17 mouse cellular contexts compared by ENCODE assay signal in genomic region chr19:15910488-15910887, GRCm38 (mm10). TPM values are rescaled to one million over a fixed set of nuclear protein-coding genes. Genes with fewer than 3 reads are reported as not detected.
DNase-seq lines count a peak whose midpoint lies in the region; ATAC-seq and TF ChIP-seq lines count a peak whose summit lies in the region.
"Had no signal": no experiment of that assay in that cellular context is flagged by ENCODE, and none has a peak within 500 bp of the region (broad histone marks: within the 10 kb centered on the region; RNA-seq: fewer than 3 reads in every experiment).

No protein-coding gene starts in this region.

- peak; percentile 74 for ATAC-seq in heart, embryonic 16.5 days (replicated peaks; ENCODE audit: extremely low read depth, insufficient read depth, low FRiP score)
- peak; percentile 56 for ATAC-seq in liver, postnatal 0 days
- ATAC-seq in liver, embryonic 12.5 days: no peak
- peak; percentile 37; the same call in 1 of the 2 replicates for ATAC-seq in common myeloid progenitor, adult 5-6 weeks (replicated peaks; ENCODE audit: low read depth, poor library complexity, severe bottlenecking)
- ATAC-seq: forebrain, embryonic 16.5 days; hindbrain, postnatal 0 days had no signal

- peak overlapping the region; percentile 51; the same call in 1 of the 2 replicates for H3K27ac ChIP-seq in heart, embryonic 16.5 days (ENCODE audit: low read length)
- H3K27ac ChIP-seq in liver, postnatal 0 days (ENCODE audit: low read depth): no peak overlapping the region
- H3K27ac ChIP-seq in liver, embryonic 12.5 days: no peak overlapping the region
- H3K27ac ChIP-seq: embryonic facial prominence, embryonic 12.5 days; forebrain, embryonic 12.5 days; hindbrain, embryonic 13.5 days; hindbrain, postnatal 0 days had no signal

- no peak overlapping the region for H3K4me3 ChIP-seq in heart, embryonic 16.5 days (ENCODE audit: low read length)
- H3K4me3 ChIP-seq in liver, postnatal 0 days (ENCODE audit: low read depth, low read length): no peak overlapping the region
- no peak overlapping the region for H3K4me3 ChIP-seq in liver, embryonic 12.5 days
- H3K4me3 ChIP-seq: embryonic facial prominence, embryonic 12.5 days; forebrain, embryonic 12.5 days; heart, embryonic 13.5 days; hindbrain, embryonic 13.5 days had no signal

- no peak for DNase-seq in heart, postnatal 25 days (ENCODE audit: low spot score)
- no peak for DNase-seq in liver, postnatal 0 days
- DNase-seq in right cerebral cortex, postnatal 4 days: no peak
- DNase-seq in testis, postnatal 10 days (ENCODE audit: low spot score): no peak
- DNase-seq: adrenal gland, adult 8-10 months; cerebellum, adult 2 months; gastrocnemius, postnatal 14 days had no signal

- no peak for TF ChIP-seq EP300 in liver, postnatal 0 days (IDR thresholded peaks at IDR 0.05; ENCODE audit: low read depth)

- intact Hi-C loops in heart, postnatal 25 days (cut with DNase I): no loop called here

- no peaks in the 10 kb centered on the region for H3K27me3 ChIP-seq in heart, embryonic 16.5 days (ENCODE audit: control insufficient read depth, insufficient read depth, low read length)
- no peaks in the 10 kb centered on the region for H3K27me3 ChIP-seq in liver, postnatal 0 days (ENCODE audit: insufficient read depth, low read length)
- no peaks in the 10 kb centered on the region for H3K27me3 ChIP-seq in liver, embryonic 12.5 days (replicated peaks)
- H3K27me3 ChIP-seq: CH12.LX; embryonic facial prominence, embryonic 12.5 days; forebrain, embryonic 12.5 days; heart, embryonic 13.5 days; hindbrain, embryonic 13.5 days had no signal

- peaks cover 24% of the 10 kb centered on the region; the same call in 1 of the 2 replicates for H3K36me3 ChIP-seq in heart, embryonic 16.5 days (ENCODE audit: control insufficient read depth, insufficient read depth)
- peaks cover 49% of the 10 kb centered on the region for H3K36me3 ChIP-seq in liver, postnatal 0 days (replicated peaks; ENCODE audit: insufficient read depth, low read length)
- H3K36me3 ChIP-seq in liver, embryonic 12.5 days: peaks cover 99% of the 10 kb centered on the region

- H3K4me1 ChIP-seq in heart, embryonic 16.5 days (ENCODE audit: control insufficient read depth, insufficient read depth, low read length): peaks cover 16% of the 10 kb centered on the region
- peaks cover 7% of the 10 kb centered on the region for H3K4me1 ChIP-seq in liver, postnatal 0 days (ENCODE audit: insufficient read depth)
- 0 out of 2 replicates have a peak, but pooled peaks cover 8% of the 10 kb centered on the region for H3K4me1 ChIP-seq in liver, embryonic 12.5 days
- H3K4me1 ChIP-seq: embryonic facial prominence, embryonic 12.5 days; forebrain, embryonic 12.5 days; hindbrain, embryonic 13.5 days had no signal

- H3K9me3 ChIP-seq in heart, embryonic 16.5 days (replicated peaks; ENCODE audit: control insufficient read depth, low read length): no peaks in the 10 kb centered on the region
- no peaks in the 10 kb centered on the region for H3K9me3 ChIP-seq in liver, postnatal 0 days (ENCODE audit: low read length)
- no peaks in the 10 kb centered on the region for H3K9me3 ChIP-seq in liver, embryonic 12.5 days (replicated peaks)
- H3K9me3 ChIP-seq: embryonic facial prominence, embryonic 12.5 days; forebrain, embryonic 12.5 days; heart, embryonic 13.5 days; hindbrain, embryonic 13.5 days had no signal

- H3K4me2 ChIP-seq in heart, embryonic 16.5 days (ENCODE audit: low read depth, low read length): no peak overlapping the region
- no peak overlapping the region for H3K4me2 ChIP-seq in liver, postnatal 0 days (ENCODE audit: low read depth, low read length)
- no peak overlapping the region for H3K4me2 ChIP-seq in liver, embryonic 12.5 days
- H3K4me2 ChIP-seq: embryonic facial prominence, embryonic 12.5 days; forebrain, embryonic 12.5 days; heart, embryonic 13.5 days; hindbrain, embryonic 13.5 days had no signal

- TF ChIP-seq CTCF in liver, postnatal 0 days (IDR thresholded peaks at IDR 0.05; ENCODE audit: low read depth): no peak

- no peak overlapping the region for H3K9ac ChIP-seq in heart, embryonic 16.5 days (ENCODE audit: low read length)
- no peak overlapping the region for H3K9ac ChIP-seq in liver, postnatal 0 days (replicated peaks)
- no peak overlapping the region for H3K9ac ChIP-seq in liver, embryonic 12.5 days
- H3K9ac ChIP-seq: embryonic facial prominence, embryonic 12.5 days; forebrain, embryonic 12.5 days; heart, embryonic 13.5 days; hindbrain, embryonic 13.5 days had no signal

- 40% methylated on average over 1 of the region's 1 CpGs for WGBS in heart, embryonic 16.5 days
- 72% methylated on average over 1 of the region's 1 CpGs for WGBS in liver, postnatal 0 days (ENCODE audit: insufficient replicate concordance)
- WGBS in liver, embryonic 12.5 days (ENCODE audit: insufficient replicate concordance): 97% methylated on average over 1 of the region's 1 CpGs

RNA-seq across cellular contexts. Expression of gene Psat1, which starts 36.6 kb away (rescaled TPM):
- polyA plus RNA-seq in heart, embryonic 16.5 days (2015; fragmentation: Nextera tagmentation; extraction: Ambion mirVana): 80.8 and 80.9 TPM in 2 replicates
- 1 to 10 TPM; 3.0 to 3.4 TPM for total RNA-seq in heart, postnatal 25 days (2021)
- polyA plus RNA-seq in liver, postnatal 0 days (2015; fragmentation: Nextera tagmentation; extraction: Ambion mirVana): 40.7 and 57.3 TPM in 2 replicates
- polyA plus RNA-seq in liver, embryonic 12.5 days (2016; fragmentation: Nextera tagmentation; extraction: Ambion mirVana): 181 and 191 TPM in 2 replicates
- 91.8 and 92.1 TPM in 2 replicates for total RNA-seq in common myeloid progenitor, adult 5-6 weeks (2017)
